Comparison of ENCODE assay signal across 8 mouse cellular contexts in genomic region chr14:55015767-55016111, GRCm38 (mm10). TPM values are rescaled to one million over a fixed set of nuclear protein-coding genes. Genes with fewer than 3 reads are reported as not detected.
A peak's percentile ranks its signal among the peaks of the same experiment; 100 is the strongest.
DNase-seq lines count a peak whose midpoint lies in the region; ATAC-seq and TF ChIP-seq lines count a peak whose summit lies in the region.

No protein-coding gene starts in this region.

- peak overlapping the region; percentile 66 for H3K4me2 ChIP-seq in stomach, embryonic 15.5 days

- no peaks in the 10 kb centered on the region for H3K27me3 ChIP-seq in testis, adult 2 months (ENCODE audit: control insufficient read depth, insufficient read depth, low read length)
- no peaks in the 10 kb centered on the region for H3K27me3 ChIP-seq in stomach, embryonic 15.5 days (replicated peaks)

- TF ChIP-seq CTCF in testis, adult 2 months (IDR thresholded peaks at IDR 0.05; ENCODE audit: control insufficient read depth, insufficient read depth, insufficient replicate concordance, low read depth, low read length), result no peak

- peak overlapping the region; percentile 81 for H3K9ac ChIP-seq in stomach, embryonic 15.5 days

- H3K4me1 ChIP-seq in testis, adult 2 months (ENCODE audit: control insufficient read depth, insufficient read depth, low read length), result peaks cover 4% of the 10 kb centered on the region
- H3K4me1 ChIP-seq in stomach, embryonic 15.5 days, result no peaks in the 10 kb centered on the region

- H3K4me3 ChIP-seq in testis, adult 2 months (ENCODE audit: control insufficient read depth, low read depth, low read length), result peak overlapping the region; percentile 89
- H3K4me3 ChIP-seq in stomach, embryonic 15.5 days (replicated peaks), result peak overlapping the region; percentile 75

- DNase-seq in frontal cortex, adult 2 months (ENCODE audit: extremely low spot score in 1 of 2, low spot score in 1 of 2), result no peak
- DNase-seq in testis, postnatal 14 days (ENCODE audit: low spot score), result no peak
- DNase-seq in liver, result peak; percentile 40
- no peak for DNase-seq in urinary bladder, postnatal 10 days (ENCODE audit: low spot score)
- DNase-seq in cerebellum, adult 11-12 months, result no peak

- under 1% methylated on average over 17 of the region's 17 CpGs for WGBS in stomach, embryonic 15.5 days

- peak overlapping the region; percentile 75 for H3K27ac ChIP-seq in testis, adult 2 months (ENCODE audit: control insufficient read depth, insufficient read depth, low read depth, low read length)
- peak overlapping the region; percentile 77 for H3K27ac ChIP-seq in stomach, embryonic 15.5 days

- no peaks in the 10 kb centered on the region for H3K36me3 ChIP-seq in testis, adult 2 months (ENCODE audit: control insufficient read depth, insufficient read depth, low read length)
- H3K36me3 ChIP-seq in stomach, embryonic 15.5 days, result peaks cover 19% of the 10 kb centered on the region

- H3K9me3 ChIP-seq in stomach, embryonic 15.5 days, result no peaks in the 10 kb centered on the region

- TF ChIP-seq POLR2A in testis, adult 2 months (IDR thresholded peaks at IDR 0.05; ENCODE audit: control insufficient read depth, low read depth, low read length), result no peak

- peak; percentile 14 for ATAC-seq in frontal cortex, adult (ENCODE audit: low TSS enrichment)
- no peak; the same call in 1 of the 2 replicates for ATAC-seq in stomach, embryonic 15.5 days (ENCODE audit: insufficient read depth, low FRiP score, low read depth)

RNA-seq across cellular contexts. Expression of gene Ngdn, which starts 0.5 kb away (rescaled TPM):
- 36.5 and 37.2 TPM in 2 replicates for polyA plus RNA-seq in frontal cortex, adult 2 months (2012; rRNA removed)
- 10.6 and 13.1 TPM in 2 replicates for polyA plus RNA-seq in testis, adult 2 months (2012; rRNA removed)
- polyA plus RNA-seq in stomach, embryonic 15.5 days (2015; fragmentation: Nextera tagmentation; extraction: Ambion mirVana), result 81.2 and 88.0 TPM in 2 replicates

RNA-seq across cellular contexts. Expression of gene Myh7, which starts 21.3 kb away (rescaled TPM):
- 26.8 and 29.3 TPM in 2 replicates for polyA plus RNA-seq in frontal cortex, adult 2 months (2012; rRNA removed)
- polyA plus RNA-seq in testis, adult 2 months (2012; rRNA removed), result 0.75 and 1.9 TPM in 2 replicates
- 5.3 and 7.5 TPM in 2 replicates for polyA plus RNA-seq in stomach, embryonic 15.5 days (2015; fragmentation: Nextera tagmentation; extraction: Ambion mirVana)

RNA-seq across cellular contexts. Expression of gene Gm17428, which starts 39.0 kb away (rescaled TPM):
- polyA plus RNA-seq in frontal cortex, adult 2 months (2012; rRNA removed), result not detected in 2 replicates
- polyA plus RNA-seq in testis, adult 2 months (2012; rRNA removed), result not detected in 2 replicates
- not detected in 2 replicates for polyA plus RNA-seq in stomach, embryonic 15.5 days (2015; fragmentation: Nextera tagmentation; extraction: Ambion mirVana)

RNA-seq across cellular contexts. Expression of gene Myh6, which starts 49.0 kb away (rescaled TPM):
- polyA plus RNA-seq in frontal cortex, adult 2 months (2012; rRNA removed), result 0.02 and 0.17 TPM in 2 replicates
- 0.40 and 1.4 TPM in 2 replicates for polyA plus RNA-seq in testis, adult 2 months (2012; rRNA removed)
- 2.3 and 2.4 TPM in 2 replicates for polyA plus RNA-seq in stomach, embryonic 15.5 days (2015; fragmentation: Nextera tagmentation; extraction: Ambion mirVana)
